Mouse (Mus musculus) forebrain, embryonic 11.5 days (tissue): Measurements from ENCODE around the gene Olfr1393. TPM values are rescaled to one million over a fixed set of nuclear protein-coding genes. Genes with fewer than 3 reads are reported as not detected.

Source experiments
- ATAC-seq: fragments of 200-750 bp; cut with Nextera tagmentation; replicated peaks from 2 replicates; pipeline ENCODE4 v1.8.0; 2017; ENCODE audit warnings: moderate TSS enrichment; ENCODE audit not compliant: low FRiP score
- DNase-seq: peaks from one replicate; pipeline ENCODE4 v3.0.0-alpha.2; 2017; ENCODE audit warnings: low spot score
- H3K27ac ChIP-seq: fragments of 300-500 bp; sonication (generic); 2 replicates; pipeline ENCODE4 v1.5.1; 2014; ENCODE audit warnings: low read depth, low read length
- H3K27me3 ChIP-seq: fragments of 300-500 bp; sonication (generic); 2 replicates; pipeline ENCODE4 v1.6.1; 2014; ENCODE audit warnings: mild to moderate bottlenecking, low read length, mixed read lengths; ENCODE audit not compliant: control insufficient read depth, insufficient read depth
- H3K36me3 ChIP-seq: fragments of 300-500 bp; sonication (generic); 2 replicates; pipeline ENCODE4 v1.6.1; 2014; ENCODE audit warnings: mild to moderate bottlenecking, low read length, moderate library complexity, mixed read lengths; ENCODE audit not compliant: control insufficient read depth, insufficient read depth
- H3K4me1 ChIP-seq: fragments of 300-500 bp; sonication (generic); replicated peaks from 2 replicates; pipeline ENCODE4 v1.6.1; 2014; ENCODE audit warnings: low read length, mixed read lengths; ENCODE audit not compliant: control insufficient read depth, insufficient read depth
- H3K4me2 ChIP-seq: fragments of 300-500 bp; sonication (generic); 2 replicates; pipeline ENCODE4 v1.6.1; 2014; ENCODE audit warnings: low read depth, mild to moderate bottlenecking, low read length, moderate library complexity, mixed read lengths; ENCODE audit not compliant: severe bottlenecking
- H3K4me3 ChIP-seq: fragments of 300-500 bp; sonication (generic); 2 replicates; pipeline ENCODE4 v1.5.1; 2014; ENCODE audit warnings: low read depth, low read length
- H3K9ac ChIP-seq: fragments of 300-500 bp; sonication (generic); 2 replicates; pipeline ENCODE4 v1.6.1; 2014; ENCODE audit warnings: low read length
- H3K9me3 ChIP-seq: fragments of 300-500 bp; sonication (generic); 2 replicates; pipeline ENCODE4 v1.6.1; 2016; ENCODE audit warnings: low read length, mixed read lengths; ENCODE audit not compliant: control insufficient read depth
- WGBS: fragments of 180-500 bp; shearing (Covaris S2); extraction: QIAGEN DNeasy Blood & Tissue Kit; methylation state at CpG from one replicate; pipeline ENCODE4 v1.1.7; 2014; 5-methylcytosine and 5-hydroxymethylcytosine counted together
- polyA plus RNA-seq: library from polyadenylated mRNA; unstranded; fragments of >200 nt; fragmentation: Nextera tagmentation; extraction: Ambion mirVana; gene quantifications from 2 replicates; pipeline ENCODE4 v1.2.1, GENCODE M21; 2014

Olfr1393 gene
- polyA plus RNA-seq, 1 experiment from 2014 or later, result not detected

DNA sequence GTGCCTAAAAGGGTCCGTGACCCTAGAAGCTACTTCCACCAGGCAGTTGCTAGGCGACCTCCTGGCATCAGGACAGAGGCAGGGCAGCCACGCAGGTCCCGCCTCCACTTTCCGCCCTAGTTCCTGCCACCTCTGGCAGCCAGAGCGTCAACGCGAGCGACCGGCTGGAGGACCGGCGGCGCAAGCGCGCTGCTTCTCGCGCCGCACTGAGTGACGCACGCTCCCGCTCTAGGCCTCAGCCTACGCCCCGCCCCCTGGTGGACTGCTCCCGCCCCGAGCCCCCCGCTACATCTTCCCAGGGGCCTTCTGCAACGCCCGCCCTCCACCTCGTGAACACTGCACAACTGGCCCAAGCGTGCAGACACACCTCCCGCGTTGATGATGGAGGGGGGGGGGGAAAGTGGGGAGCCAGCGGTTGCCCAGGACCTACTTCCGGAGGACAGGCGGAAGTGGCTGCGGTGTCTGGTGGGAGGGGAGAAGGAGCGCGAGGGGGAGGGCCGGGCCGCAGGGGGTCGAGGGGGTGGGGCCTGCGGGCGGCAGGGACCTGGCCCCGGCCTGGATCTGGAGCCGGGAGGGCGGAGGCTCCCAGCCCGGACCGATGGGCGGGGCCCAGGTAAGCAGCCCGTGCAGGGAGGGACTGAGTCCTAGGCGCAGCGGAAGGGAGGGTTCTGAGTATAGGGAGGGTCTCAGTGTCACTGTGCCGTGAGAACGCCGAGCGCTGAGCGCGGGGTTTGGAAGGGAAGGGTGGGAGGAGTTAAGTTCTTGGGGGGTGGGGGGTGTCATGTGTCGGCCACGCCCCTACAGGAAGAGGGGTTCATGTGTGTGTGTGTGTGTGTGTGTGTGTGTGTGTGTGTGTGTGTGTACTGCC is 34.1 kb upstream of the Olfr1393 start, which contains the start of gene Mgat1:
Gene Mgat1 (plus strand): TSS at position 465 of the 868 bp plus-strand sequence.
- under 1% methylated on average over 54 of the region's 60 CpGs for WGBS
- no peaks in the 10 kb centered on the region for H3K36me3 ChIP-seq
- peak within 1 kb of the TSS; percentile 60 for H3K4me2 ChIP-seq
- peak; percentile 98 for DNase-seq
- peak within 1 kb of the TSS; percentile 49 for H3K4me3 ChIP-seq
- no peaks in the 10 kb centered on the region for H3K27me3 ChIP-seq
- H3K9ac ChIP-seq, result peak within 1 kb of the TSS; percentile 67
- H3K27ac ChIP-seq, result peak within 1 kb of the TSS; percentile 83
- ATAC-seq, result peak; percentile 96
- H3K4me1 ChIP-seq, result peaks cover 9% of the 10 kb centered on the region
- no peaks in the 10 kb centered on the region for H3K9me3 ChIP-seq

- H3K27me3 ChIP-seq, result no peaks in the 10 kb centered on the region
- peak overlapping the region; percentile 60 for H3K4me2 ChIP-seq
- no peaks in the 10 kb centered on the region for H3K9me3 ChIP-seq
- WGBS, result 1% methylated on average over 4 of the region's 4 CpGs
- ATAC-seq (peak; percentile 2), DNase-seq (no peak)
- peak overlapping the region; percentile 50; the same call in 1 of the 2 replicates for H3K27ac ChIP-seq
- H3K36me3 ChIP-seq, result no peaks in the 10 kb centered on the region
- peak overlapping the region; percentile 67 for H3K9ac ChIP-seq
- H3K4me3 ChIP-seq, result peak overlapping the region; percentile 49
- H3K4me1 ChIP-seq, result peaks cover 9% of the 10 kb centered on the region
Measured at GRCm38 (mm10) chr11:49244595-49244930, 33.5 kb upstream of the Olfr1393 start.

- Histone ChIP-seq H3K4me3 (0 out of 2 replicates have a peak overlapping the region, but pooled peaks have one; percentile 49), H3K4me1 (peaks cover 9% of the 10 kb centered on the region), H3K27me3 (no peaks in the 10 kb centered on the region), H3K9me3 (no peaks in the 10 kb centered on the region), H3K4me2 (peak overlapping the region; percentile 60; the same call in 1 of the 2 replicates), H3K36me3 (no peaks in the 10 kb centered on the region), H3K27ac (no peak overlapping the region), H3K9ac (no peak overlapping the region)
- DNase-seq, result peak; percentile 58
- ATAC-seq, result no peak
- 13% methylated on average over 7 of the region's 7 CpGs for WGBS
Measured at GRCm38 (mm10) chr11:49245176-49245575, 32.9 kb upstream of the Olfr1393 start.

GRCm38 (mm10) chr11:49245634-49246415 is 32.3 kb upstream of the Olfr1393 start:
- peaks cover 9% of the 10 kb centered on the region for H3K4me1 ChIP-seq
- peak overlapping the region; percentile 60; the same call in 1 of the 2 replicates for H3K4me2 ChIP-seq
- H3K9me3 ChIP-seq, result no peaks in the 10 kb centered on the region
- H3K36me3 ChIP-seq, result no peaks in the 10 kb centered on the region
- WGBS, result 25% methylated on average over 12 of the region's 12 CpGs
- H3K9ac ChIP-seq, result no peak overlapping the region
- DNase-seq (no peak), ATAC-seq (no peak)
- no peak overlapping the region for H3K27ac ChIP-seq
- H3K4me3 ChIP-seq, result 0 out of 2 replicates have a peak overlapping the region, but pooled peaks have one; percentile 49
- H3K27me3 ChIP-seq, result no peaks in the 10 kb centered on the region

DNA sequence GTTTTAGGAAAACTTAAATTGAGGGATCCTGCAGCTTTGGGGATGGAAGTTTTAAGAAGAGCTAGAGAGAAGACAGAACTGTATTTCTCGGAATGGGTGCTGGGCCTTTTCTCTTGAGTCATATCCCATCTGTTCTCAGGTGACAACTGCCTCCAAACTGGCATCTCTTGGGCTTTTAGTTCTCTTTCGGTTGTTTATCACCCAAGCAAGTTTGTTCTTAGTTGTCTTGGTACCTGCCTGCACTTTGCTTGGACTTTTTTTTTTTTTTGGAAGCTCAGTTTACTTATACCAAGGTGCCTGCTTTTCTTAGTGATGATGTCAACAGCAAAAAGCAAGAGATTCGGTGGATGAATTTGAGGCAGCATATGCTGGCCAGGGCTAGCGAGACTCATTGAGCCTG is 31.6 kb upstream of the Olfr1393 start:
- ATAC-seq, result no peak
- H3K36me3 ChIP-seq, result no peaks in the 10 kb centered on the region
- H3K9me3 ChIP-seq, result no peaks in the 10 kb centered on the region
- no peaks in the 10 kb centered on the region for H3K27me3 ChIP-seq
- peaks cover 13% of the 10 kb centered on the region for H3K4me1 ChIP-seq
- no peak for DNase-seq
- H3K27ac ChIP-seq, result no peak overlapping the region
- no peak overlapping the region for H3K4me2 ChIP-seq
- H3K4me3 ChIP-seq, result no peak overlapping the region
- no peak overlapping the region for H3K9ac ChIP-seq
- WGBS, result 85% methylated on average over 4 of the region's 4 CpGs

- ATAC-seq, result no peak
- no peaks in the 10 kb centered on the region for H3K27me3 ChIP-seq
- H3K27ac ChIP-seq, result no peak overlapping the region
- no peak overlapping the region for H3K9ac ChIP-seq
- H3K9me3 ChIP-seq, result no peaks in the 10 kb centered on the region
- WGBS, result 74% methylated on average over 2 of the region's 2 CpGs
- H3K4me2 ChIP-seq, result no peak overlapping the region
- peaks cover 13% of the 10 kb centered on the region for H3K4me1 ChIP-seq
- no peak overlapping the region for H3K4me3 ChIP-seq
- no peak for DNase-seq
- no peaks in the 10 kb centered on the region for H3K36me3 ChIP-seq
Measured at GRCm38 (mm10) chr11:49247255-49247654, 30.8 kb upstream of the Olfr1393 start.

GRCm38 (mm10) chr11:49248226-49248973 is 29.7 kb upstream of the Olfr1393 start:
- H3K4me3 ChIP-seq, result no peak overlapping the region
- no peak overlapping the region for H3K27ac ChIP-seq
- ATAC-seq, result no peak
- peaks cover 13% of the 10 kb centered on the region for H3K4me1 ChIP-seq
- no peaks in the 10 kb centered on the region for H3K27me3 ChIP-seq
- WGBS, result 60% methylated on average over 6 of the region's 6 CpGs
- no peaks in the 10 kb centered on the region for H3K36me3 ChIP-seq
- H3K9me3 ChIP-seq, result no peaks in the 10 kb centered on the region
- no peak overlapping the region for H3K4me2 ChIP-seq
- H3K9ac ChIP-seq, result no peak overlapping the region
- DNase-seq, result no peak
